Mouse (Mus musculus): ENCODE results near the gene Yif1b. TPM values are rescaled to one million over a fixed set of nuclear protein-coding genes. Genes with fewer than 3 reads are reported as not detected.
A peak's percentile ranks its signal among the peaks of the same experiment; 100 is the strongest.

The Yif1b gene
- polyA plus RNA-seq, 1 experiment from 2014 or later, result 110 TPM

DNA sequence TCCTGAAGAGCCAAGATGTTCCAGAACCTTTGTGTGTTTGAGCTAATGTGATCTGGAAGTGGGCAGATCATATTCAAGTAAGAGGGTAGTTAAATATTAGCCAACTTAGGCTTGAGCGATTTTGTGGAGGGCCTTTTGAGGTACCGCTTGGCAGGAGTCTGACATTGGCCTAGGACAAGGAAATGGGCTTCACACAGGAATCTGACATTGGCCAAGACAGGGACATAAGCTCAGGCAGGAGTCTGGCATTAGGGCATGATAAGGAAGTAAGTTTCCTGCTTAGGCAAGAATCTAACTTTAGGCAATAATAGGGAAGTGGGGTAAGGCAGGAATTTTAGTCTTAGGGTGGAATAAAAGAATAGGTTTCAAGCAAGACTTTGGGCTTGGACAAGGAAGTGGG is 23.9 kb upstream of the Yif1b start:
- H3K27me3 ChIP-seq (ENCODE audit: control insufficient read depth, insufficient read depth, low read length), result peaks cover 8% of the 10 kb centered on the region
- no peak overlapping the region for H3K27ac ChIP-seq (ENCODE audit: low read depth, low read length)
- WGBS (ENCODE audit: insufficient replicate concordance), result 49% methylated on average over 2 of the region's 2 CpGs
- no peaks in the 10 kb centered on the region for H3K4me1 ChIP-seq (ENCODE audit: control insufficient read depth, insufficient read depth, low read length)
- no peak overlapping the region for H3K4me2 ChIP-seq
- H3K36me3 ChIP-seq (ENCODE audit: control insufficient read depth, insufficient read depth, low read length), result no peaks in the 10 kb centered on the region
- peaks cover 8% of the 10 kb centered on the region for H3K9me3 ChIP-seq (replicated peaks; ENCODE audit: control insufficient read depth, low read length)
- H3K4me3 ChIP-seq (ENCODE audit: low read depth, low read length), result no peak overlapping the region
- ATAC-seq (replicated peaks; ENCODE audit: insufficient number of reproducible peaks, low FRiP score, low TSS enrichment), result no peak
- H3K9ac ChIP-seq (ENCODE audit: low read depth, low read length), result no peak overlapping the region

DNA sequence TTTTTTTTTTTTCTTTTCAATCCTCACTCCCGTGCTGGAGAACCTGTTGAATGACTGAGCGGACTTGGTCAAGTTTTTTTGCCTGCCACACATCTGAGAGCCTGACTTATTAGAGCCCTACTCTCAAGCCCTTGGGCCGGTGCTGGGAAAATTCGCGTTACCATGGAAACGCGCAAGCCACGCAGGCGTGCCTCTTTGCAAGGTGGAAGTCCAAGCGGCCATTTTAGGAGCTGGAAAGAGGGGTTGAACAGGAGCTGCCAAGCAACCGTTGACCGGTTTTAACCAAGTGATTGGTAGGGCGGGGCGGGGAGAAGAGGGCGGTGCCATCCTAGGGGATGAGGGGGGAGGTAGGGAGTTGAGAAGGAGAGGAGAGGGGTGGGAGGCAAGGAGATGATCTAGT is 23.3 kb upstream of the Yif1b start:
- H3K27me3 ChIP-seq (ENCODE audit: control insufficient read depth, insufficient read depth, low read length), result peaks cover 8% of the 10 kb centered on the region
- no peak overlapping the region for H3K4me2 ChIP-seq
- no peak for ATAC-seq (replicated peaks; ENCODE audit: insufficient number of reproducible peaks, low FRiP score, low TSS enrichment)
- no peak overlapping the region for H3K27ac ChIP-seq (ENCODE audit: low read depth, low read length)
- H3K4me3 ChIP-seq (ENCODE audit: low read depth, low read length), result no peak overlapping the region
- no peak overlapping the region for H3K9ac ChIP-seq (ENCODE audit: low read depth, low read length)
- H3K36me3 ChIP-seq (ENCODE audit: control insufficient read depth, insufficient read depth, low read length), result no peaks in the 10 kb centered on the region
- 42% methylated on average over 15 of the region's 15 CpGs for WGBS (ENCODE audit: insufficient replicate concordance)
- H3K4me1 ChIP-seq (ENCODE audit: control insufficient read depth, insufficient read depth, low read length), result no peaks in the 10 kb centered on the region
- H3K9me3 ChIP-seq (replicated peaks; ENCODE audit: control insufficient read depth, low read length), result peaks cover 11% of the 10 kb centered on the region

DNA sequence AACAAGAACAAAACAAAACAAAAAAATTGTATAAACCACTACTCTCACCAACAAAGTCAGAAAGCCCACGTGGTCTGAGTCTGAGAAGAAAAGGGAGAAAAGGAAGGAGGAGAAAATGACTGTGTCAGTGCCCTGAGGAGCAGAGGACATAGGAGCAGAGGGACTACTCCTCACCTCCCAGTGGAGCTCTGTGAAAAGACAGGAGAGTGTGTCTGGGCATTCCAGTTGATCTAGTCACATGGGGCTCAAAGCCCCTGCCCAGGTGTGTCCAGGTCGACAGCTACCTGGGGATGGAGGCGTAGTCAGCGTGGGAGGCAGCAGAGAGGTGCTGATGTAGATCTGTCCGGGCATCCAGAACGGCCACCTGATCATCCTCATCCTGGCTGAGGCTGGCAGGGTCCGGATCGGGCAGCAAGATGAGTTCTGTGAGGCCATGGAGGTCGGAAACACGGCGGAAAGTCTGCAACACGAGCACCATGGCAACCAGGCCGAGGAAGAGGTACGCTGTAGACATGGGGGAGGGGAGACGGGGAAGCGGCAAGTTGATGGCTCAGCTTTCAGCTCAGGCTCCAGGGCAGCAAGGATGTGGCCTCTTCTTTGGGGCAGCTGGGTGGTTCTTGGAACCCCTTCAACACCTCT is 13.3 kb upstream of the Yif1b start:
- Histone ChIP-seq H3K27ac (ENCODE audit: low read depth, low read length) (no peak overlapping the region), H3K36me3 (ENCODE audit: control insufficient read depth, insufficient read depth, low read length) (no peaks in the 10 kb centered on the region), H3K9ac (ENCODE audit: low read depth, low read length) (0 out of 2 replicates have a peak overlapping the region, but pooled peaks have one; percentile 5), H3K4me1 (ENCODE audit: control insufficient read depth, insufficient read depth, low read length) (peaks cover 6% of the 10 kb centered on the region; the same call in 1 of the 2 replicates), H3K4me3 (ENCODE audit: low read depth, low read length) (no peak overlapping the region), H3K4me2 (peak overlapping the region; percentile 8), H3K27me3 (ENCODE audit: control insufficient read depth, insufficient read depth, low read length) (peaks cover 6% of the 10 kb centered on the region; the same call in 1 of the 2 replicates), H3K9me3 (replicated peaks; ENCODE audit: control insufficient read depth, low read length) (peaks cover 4% of the 10 kb centered on the region; the same call in 1 of the 2 replicates)
- ATAC-seq (replicated peaks; ENCODE audit: insufficient number of reproducible peaks, low FRiP score, low TSS enrichment), result no peak
- WGBS (ENCODE audit: insufficient replicate concordance), result 15% methylated on average over 16 of the region's 16 CpGs

DNA sequence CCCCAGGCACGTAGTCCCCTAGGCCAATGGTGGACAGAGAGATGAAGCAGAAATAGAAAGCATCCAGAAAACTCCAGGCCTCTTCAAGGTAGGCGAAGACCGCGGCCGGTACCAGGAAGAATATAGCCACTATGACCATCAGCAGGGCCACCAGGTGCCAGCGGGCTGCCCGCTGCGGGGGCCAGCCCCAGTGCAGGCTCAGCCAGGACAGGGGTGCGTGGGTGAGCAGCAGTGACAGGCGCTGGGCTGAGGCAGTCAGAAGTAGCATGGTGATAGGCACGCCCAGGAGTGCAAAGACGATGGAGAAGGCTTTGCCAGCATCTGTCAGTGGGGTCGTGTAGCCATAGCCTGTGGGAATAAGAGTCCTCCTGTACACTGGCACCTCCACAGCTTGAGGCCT is 12.6 kb upstream of the Yif1b start:
- WGBS (ENCODE audit: insufficient replicate concordance), result 74% methylated on average over 13 of the region's 13 CpGs
- peaks cover 6% of the 10 kb centered on the region; the same call in 1 of the 2 replicates for H3K4me1 ChIP-seq (ENCODE audit: control insufficient read depth, insufficient read depth, low read length)
- ATAC-seq (replicated peaks; ENCODE audit: insufficient number of reproducible peaks, low FRiP score, low TSS enrichment), result no peak
- no peak overlapping the region for H3K27ac ChIP-seq (ENCODE audit: low read depth, low read length)
- H3K9me3 ChIP-seq (replicated peaks; ENCODE audit: control insufficient read depth, low read length), result no peaks in the 10 kb centered on the region
- H3K9ac ChIP-seq (ENCODE audit: low read depth, low read length), result no peak overlapping the region
- H3K4me2 ChIP-seq, result no peak overlapping the region
- H3K4me3 ChIP-seq (ENCODE audit: low read depth, low read length), result no peak overlapping the region
- H3K27me3 ChIP-seq (ENCODE audit: control insufficient read depth, insufficient read depth, low read length), result peaks cover 6% of the 10 kb centered on the region; the same call in 1 of the 2 replicates
- H3K36me3 ChIP-seq (ENCODE audit: control insufficient read depth, insufficient read depth, low read length), result no peaks in the 10 kb centered on the region

DNA sequence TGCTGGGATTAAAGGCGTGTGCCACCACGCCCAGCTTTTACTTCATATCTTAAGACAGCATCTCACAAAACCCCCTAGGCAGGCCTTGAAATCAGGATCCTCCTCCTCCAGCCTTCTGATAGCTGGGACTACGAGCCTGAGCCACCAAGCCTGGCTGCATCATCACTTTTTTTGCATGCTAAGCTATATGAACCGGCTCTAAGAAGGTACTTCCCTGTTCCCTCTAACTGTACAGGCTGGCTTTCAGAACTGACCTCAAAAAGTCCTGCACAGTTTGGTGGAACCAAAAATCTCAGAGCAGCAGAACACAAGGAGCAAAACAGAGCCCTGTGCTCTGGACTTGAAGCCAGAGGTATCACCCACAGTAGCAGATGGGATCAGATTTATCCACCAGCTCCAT is 9.9 kb upstream of the Yif1b start:
- Histone ChIP-seq H3K4me3 (ENCODE audit: low read depth, low read length) (no peak overlapping the region), H3K4me1 (ENCODE audit: control insufficient read depth, insufficient read depth, low read length) (peaks cover 11% of the 10 kb centered on the region; the same call in 1 of the 2 replicates), H3K27ac (ENCODE audit: low read depth, low read length) (no peak overlapping the region), H3K36me3 (ENCODE audit: control insufficient read depth, insufficient read depth, low read length) (no peaks in the 10 kb centered on the region), H3K4me2 (no peak overlapping the region), H3K27me3 (ENCODE audit: control insufficient read depth, insufficient read depth, low read length) (peaks cover 27% of the 10 kb centered on the region), H3K9ac (ENCODE audit: low read depth, low read length) (no peak overlapping the region), H3K9me3 (replicated peaks; ENCODE audit: control insufficient read depth, low read length) (no peaks in the 10 kb centered on the region)
- 62% methylated on average over 4 of the region's 4 CpGs for WGBS (ENCODE audit: insufficient replicate concordance)
- ATAC-seq (replicated peaks; ENCODE audit: insufficient number of reproducible peaks, low FRiP score, low TSS enrichment), result no peak

GRCm38 (mm10) chr7:29230560-29230959 is 7.6 kb upstream of the Yif1b start:
- Histone ChIP-seq H3K4me2 (peak overlapping the region; percentile 96; the same call in 1 of the 2 replicates), H3K9me3 (replicated peaks; ENCODE audit: control insufficient read depth, low read length) (no peaks in the 10 kb centered on the region), H3K4me3 (ENCODE audit: low read depth, low read length) (0 out of 2 replicates have a peak overlapping the region, but pooled peaks have one; percentile 3), H3K4me1 (ENCODE audit: control insufficient read depth, insufficient read depth, low read length) (peaks cover 6% of the 10 kb centered on the region; the same call in 1 of the 2 replicates), H3K9ac (ENCODE audit: low read depth, low read length) (no peak overlapping the region), H3K27me3 (ENCODE audit: control insufficient read depth, insufficient read depth, low read length) (peaks cover 23% of the 10 kb centered on the region), H3K27ac (ENCODE audit: low read depth, low read length) (no peak overlapping the region), H3K36me3 (ENCODE audit: control insufficient read depth, insufficient read depth, low read length) (no peaks in the 10 kb centered on the region)
- 28% methylated on average over 3 of the region's 3 CpGs for WGBS (ENCODE audit: insufficient replicate concordance)
- no peak for ATAC-seq (replicated peaks; ENCODE audit: insufficient number of reproducible peaks, low FRiP score, low TSS enrichment)

DNA sequence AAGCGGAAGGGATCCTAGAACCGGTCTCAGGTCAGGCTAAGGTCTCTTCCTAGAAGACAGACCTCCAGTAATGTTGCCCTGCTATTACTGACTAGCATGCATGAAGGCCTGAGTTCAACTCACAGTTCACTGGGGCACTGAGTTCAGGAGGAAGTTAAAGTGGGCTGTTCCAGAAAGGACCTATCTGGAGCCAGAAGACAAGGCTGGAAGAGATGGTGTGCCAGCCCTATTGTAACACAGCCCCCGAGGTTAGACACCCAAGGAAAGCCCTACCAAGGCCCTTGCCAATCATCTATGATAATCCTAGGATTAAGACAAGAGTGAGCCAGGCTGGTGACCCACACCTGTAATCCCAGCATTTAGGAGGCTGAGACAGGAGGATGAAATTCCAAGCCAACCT is 6.6 kb upstream of the Yif1b start:
- Histone ChIP-seq H3K9ac (ENCODE audit: low read depth, low read length) (no peak overlapping the region), H3K4me3 (ENCODE audit: low read depth, low read length) (peak overlapping the region; percentile 64), H3K36me3 (ENCODE audit: control insufficient read depth, insufficient read depth, low read length) (no peaks in the 10 kb centered on the region), H3K9me3 (replicated peaks; ENCODE audit: control insufficient read depth, low read length) (no peaks in the 10 kb centered on the region), H3K27ac (ENCODE audit: low read depth, low read length) (0 out of 2 replicates have a peak overlapping the region, but pooled peaks have one; percentile 17), H3K27me3 (ENCODE audit: control insufficient read depth, insufficient read depth, low read length) (peaks cover 23% of the 10 kb centered on the region), H3K4me1 (ENCODE audit: control insufficient read depth, insufficient read depth, low read length) (peaks cover 5% of the 10 kb centered on the region; the same call in 1 of the 2 replicates), H3K4me2 (peak overlapping the region; percentile 96)
- no peak for ATAC-seq (replicated peaks; ENCODE audit: insufficient number of reproducible peaks, low FRiP score, low TSS enrichment)
- WGBS (ENCODE audit: insufficient replicate concordance), result 37% methylated on average over 3 of the region's 3 CpGs

DNA sequence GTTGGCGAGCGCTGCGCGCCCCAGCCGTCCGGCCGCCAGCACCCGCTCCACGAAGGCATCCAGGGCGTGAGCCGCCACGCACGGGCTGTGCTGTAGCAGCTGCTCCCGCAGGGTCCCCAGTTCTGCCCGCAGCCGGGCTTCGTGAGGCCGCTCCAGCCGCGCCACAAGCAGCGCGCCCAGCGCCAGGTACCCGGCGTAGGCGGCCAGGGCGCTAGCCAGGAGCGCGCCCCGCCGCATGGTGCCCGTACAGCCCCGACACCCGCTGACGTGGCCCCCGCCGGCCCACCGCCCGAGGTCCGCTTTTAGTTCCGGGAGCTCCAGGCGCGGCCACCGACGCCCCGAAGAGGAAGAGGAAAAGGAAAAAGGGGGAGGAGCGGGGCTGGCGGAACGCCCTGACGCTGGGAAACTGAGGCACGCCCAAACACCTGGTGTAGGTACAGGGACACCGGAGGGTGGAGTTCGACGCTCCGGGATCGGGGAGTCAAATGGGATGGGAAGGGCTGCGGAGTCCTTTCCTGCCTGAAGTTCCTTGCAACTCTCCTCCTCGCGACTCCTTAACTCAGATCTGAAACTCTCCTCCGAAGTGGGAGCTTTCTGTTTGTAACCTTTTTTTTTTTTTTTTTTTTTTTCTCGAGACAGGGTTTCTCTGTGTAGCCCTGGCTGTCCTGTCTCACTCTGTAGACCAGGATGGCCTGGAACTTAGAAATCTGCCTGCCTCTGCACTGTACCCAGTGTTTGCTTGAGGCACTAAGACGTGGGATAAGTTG is 5.7 kb upstream of the Yif1b start, which contains the start of gene Kcnk6:
TSS of gene Kcnk6 (minus strand) at position 269 of the 767 bp plus-strand sequence.
- Histone ChIP-seq H3K27me3 (ENCODE audit: control insufficient read depth, insufficient read depth, low read length) (peaks cover 23% of the 10 kb centered on the region), H3K27ac (ENCODE audit: low read depth, low read length) (peak within 1 kb of the TSS; percentile 54; the same call in 1 of the 2 replicates), H3K36me3 (ENCODE audit: control insufficient read depth, insufficient read depth, low read length) (no peaks in the 10 kb centered on the region), H3K4me2 (peak within 1 kb of the TSS; percentile 96), H3K4me1 (ENCODE audit: control insufficient read depth, insufficient read depth, low read length) (peaks cover 5% of the 10 kb centered on the region; the same call in 1 of the 2 replicates), H3K9ac (ENCODE audit: low read depth, low read length) (peak within 1 kb of the TSS; percentile 81), H3K4me3 (ENCODE audit: low read depth, low read length) (peak within 1 kb of the TSS; percentile 64), H3K9me3 (replicated peaks; ENCODE audit: control insufficient read depth, low read length) (no peaks in the 10 kb centered on the region)
- 1% methylated on average over 62 of the region's 62 CpGs for WGBS (ENCODE audit: insufficient replicate concordance)
- no peak; the same call in 1 of the 2 replicates for ATAC-seq (replicated peaks; ENCODE audit: insufficient number of reproducible peaks, low FRiP score, low TSS enrichment)

All from heart, embryonic 11.5 days (tissue).